Mouse (Mus musculus) gastrocnemius, adult 8-10 months (tissue): ENCODE data around the gene Cyb5r3. TPM values are rescaled to one million over a fixed set of nuclear protein-coding genes. Genes with fewer than 3 reads are reported as not detected.

Source experiments
- DNase-seq, 2 experiments: peaks; one replicate each; pipeline ENCODE4 v3.0.0; 2022; ENCODE audit warnings: low spot score in 2 of 2
- total RNA-seq, 4 experiments: library from RNA; stranded (reverse); gene quantifications; 2 replicates each; pipeline ENCODE4 v1.2.4; 2022

Gene Cyb5r3
- total RNA-seq, 4 experiments from 2014 or later = 40.7 to 56.5 (median 45.0) TPM

DNA sequence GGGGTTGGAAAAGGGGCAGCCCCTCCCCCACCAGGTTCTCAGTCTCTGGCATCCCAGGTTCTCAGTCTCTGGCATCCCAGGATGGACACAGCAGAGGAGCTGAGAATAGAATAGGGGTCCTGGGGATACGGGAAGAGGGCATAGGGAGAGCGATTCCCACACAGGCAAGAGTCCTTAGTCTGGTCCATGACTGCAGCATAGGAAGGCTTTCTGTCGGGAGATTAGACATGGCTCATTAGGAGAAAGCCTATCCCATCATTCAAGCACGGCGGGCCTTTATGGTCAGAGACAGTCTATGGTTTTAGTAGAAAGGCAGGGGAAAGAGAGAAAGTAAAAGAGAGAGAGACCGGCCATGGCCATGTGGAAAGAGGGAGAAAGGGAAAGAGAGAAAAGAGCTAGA is 64.6 kb downstream of the Cyb5r3 start:
- no peak for DNase-seq

DNA sequence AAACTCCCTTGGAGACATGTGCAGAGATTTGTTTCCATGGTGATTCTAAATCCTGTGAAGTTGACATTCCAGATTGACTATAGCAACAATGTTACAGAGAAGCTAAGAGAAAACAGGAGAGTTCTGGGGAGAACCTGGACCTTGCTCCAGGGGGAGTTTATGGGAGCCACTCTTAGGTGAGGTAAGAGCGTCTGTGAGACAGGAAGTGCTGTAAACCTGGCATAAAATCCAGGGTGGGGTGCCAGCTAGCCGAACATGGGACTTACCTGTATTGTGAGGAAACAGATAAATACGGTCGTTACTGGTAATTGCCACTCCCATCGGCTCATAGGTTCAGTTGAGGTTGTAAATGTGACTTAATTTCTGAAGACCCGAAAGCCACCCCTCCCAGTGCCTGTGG is 66.0 kb downstream of the Cyb5r3 start:
- DNase-seq = no peak

Other genes starting within 250 kb of the Cyb5r3 start
- 10 to 100 TPM; 28.0 to 36.3 (median 32.1) TPM for gene Tcf20, start 184.7 kb downstream of the Cyb5r3 start, total RNA-seq
- under 1 TPM; 0.12 to 0.43 (median 0.28) TPM for gene Nfam1, start 139.3 kb downstream of the Cyb5r3 start, total RNA-seq
- gene Serhl, start 83.1 kb downstream of the Cyb5r3 start, total RNA-seq = 10 to 100 TPM; 19.2 to 30.2 (median 25.4) TPM
- 10 to 100 TPM; 32.9 to 48.0 (median 41.8) TPM for gene Rrp7a, start 49.8 kb downstream of the Cyb5r3 start, total RNA-seq
- 10 to 100 TPM; 12.3 to 18.1 (median 16.9) TPM for gene Poldip3, start 23.2 kb downstream of the Cyb5r3 start, total RNA-seq
- 1 to 10 TPM; 1.0 to 2.3 (median 2.0) TPM for gene A4galt, start 79.2 kb upstream of the Cyb5r3 start, total RNA-seq
- 1 to 10 TPM; 4.4 to 5.2 (median 4.8) TPM for gene Arfgap3, start 177.7 kb upstream of the Cyb5r3 start, total RNA-seq